Mouse (Mus musculus): ENCODE results near the gene Trim31.

Trim31 gene

DNA sequence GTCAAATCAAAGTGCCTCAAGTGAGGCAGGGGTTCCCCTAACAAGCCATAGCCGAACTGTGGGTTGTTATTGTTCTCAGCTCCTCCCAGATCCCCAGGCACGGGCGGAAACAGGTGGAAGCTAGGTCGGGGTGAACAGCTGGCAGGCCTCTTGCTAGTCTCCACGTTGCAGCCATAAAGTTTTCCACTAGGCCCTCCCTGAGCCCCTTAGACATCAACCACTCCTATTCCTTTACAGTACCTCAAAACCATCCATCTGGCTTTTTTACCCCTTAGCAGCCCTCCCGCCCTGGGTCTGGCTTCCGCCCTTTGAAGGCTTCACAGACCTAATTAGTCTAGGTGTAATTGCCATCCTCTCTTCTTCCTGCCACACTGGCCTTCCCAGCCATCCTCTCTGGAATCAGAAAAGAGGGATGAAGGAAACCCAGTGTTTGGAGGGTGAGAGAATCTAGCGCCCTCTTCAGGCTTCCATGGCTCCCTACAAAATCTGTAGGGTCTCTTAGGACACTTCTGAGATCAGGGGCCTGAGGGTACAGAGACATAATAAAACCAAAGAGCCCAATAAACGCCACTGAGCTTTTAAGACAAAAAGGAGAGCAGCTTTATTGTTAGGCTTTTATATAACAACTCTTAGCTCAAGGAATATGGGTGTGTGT lies 46.3 kb downstream of the Trim31 start:
- DNase-seq (ENCODE audit: low spot score in 2 of 2) = no peak

DNA sequence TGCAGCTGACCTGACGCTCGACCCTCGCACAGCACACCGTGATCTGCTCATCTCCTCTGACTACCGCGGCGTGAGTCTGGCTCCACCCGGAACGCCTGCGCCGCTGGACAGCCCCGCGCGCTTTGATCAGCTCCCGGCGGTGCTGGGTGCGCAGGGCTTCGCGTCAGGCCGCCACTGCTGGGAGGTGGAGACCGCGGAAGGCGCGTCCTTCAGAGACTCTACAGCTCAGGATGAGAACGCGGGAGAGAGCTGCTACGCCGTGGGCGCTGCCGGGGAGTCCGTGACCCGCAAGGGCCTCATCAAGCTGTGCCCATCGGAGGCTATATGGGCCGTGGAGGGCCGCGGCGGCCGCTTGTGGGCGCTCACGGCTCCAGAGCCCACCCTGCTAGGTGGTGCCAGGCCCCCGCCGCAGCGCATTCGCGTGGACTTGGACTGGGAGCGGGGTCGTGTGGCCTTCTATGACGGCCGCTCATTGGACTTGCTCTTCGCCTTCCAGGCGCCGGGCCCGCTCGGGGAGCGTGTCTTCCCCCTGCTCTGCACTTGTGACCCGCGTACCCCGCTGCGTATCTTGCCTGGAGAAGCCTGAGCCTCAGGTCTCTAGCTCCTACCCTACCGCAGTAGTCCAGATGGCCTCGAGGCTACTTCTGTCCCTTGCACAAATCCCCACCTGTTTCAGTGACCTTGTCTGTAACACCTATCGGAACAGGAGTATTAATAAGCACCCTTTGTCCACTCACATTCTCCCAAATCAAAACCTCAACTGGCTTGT lies 49.3 kb downstream of the Trim31 start:
- DNase-seq (ENCODE audit: low spot score in 2 of 2) = peak; percentile 63 to 64

DNA sequence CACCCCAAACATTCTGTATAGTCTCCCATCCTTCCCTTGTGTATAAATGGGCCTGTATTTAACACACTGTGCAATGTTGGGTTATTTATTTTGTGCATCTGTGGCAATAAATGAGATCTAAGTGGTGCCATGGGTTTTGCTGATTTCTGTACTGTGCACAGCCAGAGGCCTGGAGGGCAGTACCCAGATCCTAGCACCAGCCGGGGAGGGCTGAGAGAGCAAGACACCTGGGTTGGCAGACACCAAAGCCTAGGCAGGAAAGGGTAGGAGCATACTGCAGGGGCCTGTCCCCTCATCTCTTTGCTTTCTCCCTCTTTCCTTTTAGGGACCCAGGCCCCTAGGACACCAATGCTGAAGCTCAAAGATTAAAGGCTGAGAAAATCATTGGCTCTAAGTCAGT lies 50.4 kb downstream of the Trim31 start:
- no peak for DNase-seq (ENCODE audit: low spot score in 2 of 2)

DNA sequence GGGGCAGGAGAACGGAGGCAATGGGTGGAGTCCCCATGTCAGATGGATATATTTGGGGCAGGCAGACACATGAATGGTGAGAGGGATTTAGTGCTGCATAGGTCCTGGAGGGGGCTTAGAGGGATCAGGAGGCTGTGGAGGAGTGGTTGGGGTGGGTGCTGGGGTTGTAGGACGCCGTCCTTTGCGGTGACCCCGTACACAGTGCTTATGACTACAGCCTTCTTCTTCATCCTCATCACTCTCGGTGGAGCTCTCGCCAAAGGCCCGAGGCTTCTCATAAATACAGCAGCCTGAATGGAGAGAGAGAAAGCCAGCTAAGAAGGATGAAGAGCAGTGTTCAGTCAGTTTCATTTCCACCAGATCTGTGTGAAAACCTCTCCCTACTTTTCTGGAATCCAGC lies 51.3 kb downstream of the Trim31 start:
- no peak for DNase-seq (ENCODE audit: low spot score in 2 of 2)

DNA sequence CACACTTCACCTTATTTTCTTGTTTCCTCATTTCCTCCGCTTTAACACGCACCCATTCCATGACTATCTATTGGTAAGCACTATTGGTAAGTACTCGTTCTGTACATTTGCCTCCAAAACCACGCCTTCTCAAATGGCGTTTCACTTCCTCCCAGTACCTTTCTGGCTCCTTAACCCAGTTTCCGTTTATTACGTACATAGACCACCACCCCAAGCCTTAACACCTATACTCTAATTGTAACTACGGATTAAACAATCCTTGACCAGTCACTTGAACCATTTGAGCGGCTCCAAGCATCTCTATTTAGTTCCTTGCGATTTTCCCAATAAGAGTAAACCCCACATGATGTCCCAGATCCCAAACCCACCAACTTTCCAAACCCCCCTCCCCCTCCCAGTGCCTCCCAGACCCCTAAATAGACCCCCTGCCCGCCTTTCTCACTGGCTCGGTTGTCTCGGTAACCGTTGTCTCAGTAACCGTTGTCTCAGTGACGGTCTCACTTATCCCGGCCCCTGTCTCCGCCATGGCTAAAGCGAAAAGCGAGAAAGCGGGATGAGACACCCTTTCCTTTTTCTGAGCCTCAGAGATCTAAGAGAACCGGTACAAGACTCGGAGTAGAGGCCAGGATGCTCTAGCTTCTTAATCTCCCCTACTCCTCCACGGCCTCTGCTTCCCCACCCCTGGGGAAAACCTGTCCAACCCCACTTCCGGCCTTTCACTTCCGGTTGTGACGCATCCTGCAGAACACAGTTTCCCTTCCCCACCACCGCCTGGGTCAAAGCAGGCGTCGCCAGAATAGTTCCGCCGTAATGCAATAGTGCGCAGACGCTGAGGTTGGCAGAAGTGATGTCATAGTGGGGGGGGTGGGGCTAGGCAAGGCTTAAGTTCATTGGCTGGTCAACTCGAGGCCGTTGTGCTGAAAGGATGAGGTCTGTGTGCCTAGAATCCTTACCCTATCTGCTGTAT lies 53.3 kb downstream of the Trim31 start, which contains the start of gene Ppp1r11:
Gene Ppp1r11, minus strand, starts transcription at position 761 of the 967 bp plus-strand sequence.
- peak; percentile 95 to 96 for DNase-seq (ENCODE audit: low spot score in 2 of 2)

DNA sequence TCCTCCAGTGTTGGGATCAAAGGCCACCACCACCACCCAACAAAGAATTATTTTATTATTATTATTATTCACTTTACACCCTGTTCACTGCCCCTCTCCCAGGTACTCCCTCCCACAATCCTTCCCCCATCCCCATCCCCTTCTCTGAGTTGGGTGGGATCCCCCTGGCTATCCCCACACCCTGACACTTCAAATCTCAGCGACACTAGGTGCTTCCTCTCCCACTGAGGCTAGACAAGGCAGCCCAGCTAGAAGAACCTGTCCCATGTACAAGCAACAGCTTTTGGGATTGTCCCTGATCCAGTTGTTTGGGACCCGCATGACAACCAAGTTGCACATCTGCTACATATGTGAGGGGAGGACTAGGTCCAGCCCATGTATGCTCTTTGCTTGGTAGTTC lies 54.7 kb downstream of the Trim31 start:
- DNase-seq (ENCODE audit: low spot score in 2 of 2) = no peak

DNA sequence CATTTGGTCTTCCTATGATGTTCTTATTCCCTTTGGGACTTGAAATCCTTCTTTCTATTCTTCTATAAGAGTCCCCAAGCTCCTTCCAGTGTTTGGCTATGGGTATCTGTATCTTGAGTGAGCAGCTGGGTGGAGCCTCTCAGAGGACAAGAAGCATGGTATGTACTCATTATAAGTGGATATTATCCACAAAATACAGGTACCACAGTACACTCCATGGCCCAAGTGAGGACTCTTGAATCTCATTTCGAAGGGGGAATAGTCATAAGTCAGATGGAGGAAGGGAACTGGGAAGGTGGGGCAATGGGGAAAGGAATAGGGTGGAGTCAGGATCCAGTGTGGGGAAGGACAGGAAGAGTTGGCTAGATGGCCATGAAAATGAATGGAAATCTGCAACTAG lies 55.1 kb downstream of the Trim31 start:
- no peak for DNase-seq (ENCODE audit: low spot score in 2 of 2)

DNA sequence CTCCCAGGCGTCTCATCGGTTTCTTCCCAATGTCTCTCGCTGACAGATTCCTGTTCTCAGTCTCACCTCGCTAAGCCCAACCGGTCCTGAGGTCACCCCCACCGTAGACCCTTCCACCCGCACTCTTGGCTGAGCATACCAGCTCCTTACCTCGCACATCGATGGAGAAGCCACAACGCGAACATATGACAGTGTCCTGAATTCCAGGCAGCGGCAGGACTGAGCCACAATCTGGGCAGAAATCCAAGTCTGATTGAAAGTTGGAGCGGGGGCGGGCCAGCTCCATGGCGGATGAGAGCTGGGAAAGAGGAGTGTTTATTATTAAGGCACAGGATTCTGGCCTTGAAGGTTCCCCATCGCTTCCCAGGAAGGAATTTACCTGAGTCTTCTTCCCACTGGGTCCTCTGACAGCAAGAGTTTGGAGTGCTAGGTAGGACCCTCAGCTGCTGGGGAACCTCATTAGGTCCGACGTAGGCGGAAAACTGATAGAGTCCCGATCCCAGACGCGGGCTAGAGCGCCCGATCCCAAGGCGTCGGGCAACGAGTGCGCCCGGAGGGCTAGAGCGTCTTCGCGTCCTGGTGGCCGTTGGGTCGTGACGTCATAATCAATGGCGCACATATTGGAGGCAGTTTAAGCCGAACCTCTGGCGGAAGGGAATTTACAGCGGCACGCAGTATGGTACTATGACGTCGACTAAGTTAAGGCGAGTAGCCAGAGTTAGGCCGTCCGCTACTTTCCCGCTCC lies 60.3 kb downstream of the Trim31 start, which contains the start of the genes Znrd1 and Znrd1as:
Gene Znrd1, minus strand, starts transcription at position 561 of the 745 bp plus-strand sequence.
Gene Znrd1as, plus strand, starts transcription at position 594 of the 745 bp plus-strand sequence.
- peak; percentile 94 to 98 for DNase-seq (ENCODE audit: low spot score in 2 of 2)

DNA sequence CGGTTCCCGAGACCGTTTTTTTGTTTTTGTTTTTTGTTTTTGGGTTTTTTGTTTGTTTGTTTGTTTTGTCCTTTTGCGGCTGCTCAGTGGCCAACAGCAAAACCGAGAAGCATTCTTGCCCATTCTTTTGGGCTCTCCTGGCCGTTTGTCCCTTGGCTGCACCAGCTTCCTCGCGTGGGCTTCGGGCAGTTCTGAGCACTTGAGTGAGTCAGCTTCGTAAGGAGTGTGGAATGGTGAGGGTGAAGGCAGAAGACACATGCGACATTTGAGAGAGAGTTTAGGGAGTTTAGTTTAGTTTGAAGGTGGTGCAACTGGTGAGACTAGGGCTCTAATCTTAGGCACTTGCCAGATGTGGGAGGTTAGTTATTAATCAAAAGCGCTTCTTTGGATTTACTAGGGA lies 61.0 kb downstream of the Trim31 start:
- DNase-seq (ENCODE audit: low spot score in 2 of 2) = no peak

All from frontal cortex, postnatal 36 days (tissue).